Mouse (Mus musculus) C2C12 (cell line): ENCODE measurements around the gene Acot12. TPM values are rescaled to one million over a fixed set of nuclear protein-coding genes. Genes with fewer than 3 reads are reported as not detected.
"Not testable (repeated sequence)": the region's sequence is repeated elsewhere in the genome, so short reads cannot be mapped to it uniquely, and the experiment has no call there.

Experiments
- H3K27me3 ChIP-seq: one replicate; pipeline ENCODE4 v1.6.1; 2011; ENCODE audit not compliant: control insufficient read depth, insufficient read depth, insufficient read length
- H3K36me3 ChIP-seq: one replicate; pipeline ENCODE4 v1.6.1; 2011; ENCODE audit not compliant: control insufficient read depth, insufficient read depth
- H3K4me3 ChIP-seq: one replicate; pipeline ENCODE4 v1.5.1; 2011; ENCODE audit warnings: mild to moderate bottlenecking, control low read depth; ENCODE audit not compliant: poor library complexity, insufficient read depth, severe bottlenecking
- H3K79me2 ChIP-seq: one replicate; pipeline ENCODE4 v1.6.1; 2011; ENCODE audit not compliant: control insufficient read depth, insufficient read depth
- H3K79me3 ChIP-seq: one replicate; pipeline ENCODE4 v1.6.1; 2011; ENCODE audit warnings: low read depth, control low read depth
- H3ac ChIP-seq: one replicate; pipeline ENCODE3; 2011; ENCODE audit warnings: low read depth; ENCODE audit not compliant: control insufficient read depth, insufficient read length
- CEBPB ChIP-seq: IDR thresholded peaks from one replicate; pipeline ENCODE4 v1.6.1; 2011; ENCODE audit warnings: low read depth, mild to moderate bottlenecking, control low read depth, moderate library complexity
- CTCF ChIP-seq: IDR thresholded peaks from one replicate; pipeline ENCODE4 v1.5.1; 2011; ENCODE audit not compliant: control insufficient read depth, insufficient read depth, insufficient read length
- FOSL1 ChIP-seq: IDR thresholded peaks from one replicate; pipeline ENCODE4 v1.8.0; 2011; ENCODE audit warnings: mild to moderate bottlenecking, low read length; ENCODE audit not compliant: poor library complexity, insufficient read depth, severe bottlenecking
- MAX ChIP-seq: IDR thresholded peaks from one replicate; pipeline ENCODE4 v1.6.1; 2011; ENCODE audit warnings: mild to moderate bottlenecking, control low read depth
- MYOD1 ChIP-seq: IDR thresholded peaks from one replicate; pipeline ENCODE4 v1.6.1; 2011; ENCODE audit warnings: low read depth; ENCODE audit not compliant: control insufficient read depth, insufficient read length
- MYOG ChIP-seq: IDR thresholded peaks from one replicate; pipeline ENCODE4 v1.6.1; 2011; ENCODE audit not compliant: control insufficient read depth, insufficient read length; ENCODE audit errors: extremely low read depth
- USF1 ChIP-seq: IDR thresholded peaks from one replicate; pipeline ENCODE4 v1.6.1; 2011; ENCODE audit warnings: low read depth, mild to moderate bottlenecking, control low read depth, moderate library complexity
- polyA plus RNA-seq: library from polyadenylated mRNA; unstranded; fragments of >200 nt; fragmentation: generic; extraction: Trizol; gene quantifications from one replicate; pipeline ENCODE4 v1.2.1, GENCODE M21; 2012; ENCODE audit warnings: missing spikeins

Acot12 gene
- polyA plus RNA-seq, 1 experiment: 0.05 TPM

- H3K27me3 ChIP-seq: no peaks in the 10 kb centered on the region
- no peak overlapping the region for H3K4me3 ChIP-seq
- no peak for TF ChIP-seq MYOG
- H3K36me3 ChIP-seq: no peaks in the 10 kb centered on the region
- H3K79me2 ChIP-seq: no peaks in the 10 kb centered on the region
- H3K79me3 ChIP-seq: no peaks in the 10 kb centered on the region
- H3ac ChIP-seq: no peak overlapping the region
Observed at GRCm38 (mm10) chr13:91760302-91761050, 19.2 kb downstream of the Acot12 start.

GRCm38 (mm10) chr13:91761654-91762445 is 20.5 kb downstream of the Acot12 start:
- TF ChIP-seq MYOG (no peak), CEBPB (no peak), FOSL1 (no peak), USF1 (no peak), MYOD1 (no peak), MAX (no peak), CTCF (no peak)
- H3K79me2 ChIP-seq: no peaks in the 10 kb centered on the region
- H3ac ChIP-seq: no peak overlapping the region

GRCm38 (mm10) chr13:91763654-91764053 is 22.3 kb downstream of the Acot12 start:
- H3K27me3 ChIP-seq, H3K4me3 ChIP-seq, H3K79me2 ChIP-seq, H3K36me3 ChIP-seq, H3ac ChIP-seq, H3K79me3 ChIP-seq: not testable (repeated sequence)

More at GRCm38 (mm10) chr13:91761654-91762445, 20.5 kb downstream of the Acot12 start:
- H3K27me3 ChIP-seq: no peaks in the 10 kb centered on the region
- no peak overlapping the region for H3K4me3 ChIP-seq
- no peaks in the 10 kb centered on the region for H3K36me3 ChIP-seq
- no peaks in the 10 kb centered on the region for H3K79me3 ChIP-seq

- H3K79me2 ChIP-seq: no peaks in the 10 kb centered on the region
- no peak overlapping the region for H3K4me3 ChIP-seq
- H3K27me3 ChIP-seq: no peaks in the 10 kb centered on the region
- H3K79me3 ChIP-seq: no peaks in the 10 kb centered on the region
- H3ac ChIP-seq: no peak overlapping the region
- H3K36me3 ChIP-seq: no peaks in the 10 kb centered on the region
- TF ChIP-seq FOSL1 (no peak), MYOD1 (no peak), CTCF (no peak), MAX (no peak)
Observed at GRCm38 (mm10) chr13:91765627-91766026, 24.3 kb downstream of the Acot12 start.

GRCm38 (mm10) chr13:91768683-91769651 is 27.7 kb downstream of the Acot12 start:
- no peaks in the 10 kb centered on the region for H3K36me3 ChIP-seq
- no peak for TF ChIP-seq CTCF
- no peak for TF ChIP-seq MYOG
- no peak for TF ChIP-seq MYOD1
- no peak for TF ChIP-seq USF1
- H3K27me3 ChIP-seq: no peaks in the 10 kb centered on the region
- H3K79me3 ChIP-seq: no peaks in the 10 kb centered on the region
- H3ac ChIP-seq: no peak overlapping the region
- no peak overlapping the region for H3K4me3 ChIP-seq
- no peaks in the 10 kb centered on the region for H3K79me2 ChIP-seq

GRCm38 (mm10) chr13:91778092-91778491 is 36.8 kb downstream of the Acot12 start:
- Histone ChIP-seq H3ac (no peak overlapping the region), H3K79me3 (no peaks in the 10 kb centered on the region)
- TF ChIP-seq FOSL1 (no peak), MYOG (no peak), CTCF (no peak), USF1 (no peak), MAX (no peak), CEBPB (no peak)

More at GRCm38 (mm10) chr13:91778092-91778491, 36.8 kb downstream of the Acot12 start:
- Histone ChIP-seq H3K4me3 (no peak overlapping the region), H3K36me3 (no peaks in the 10 kb centered on the region), H3K79me2 (no peaks in the 10 kb centered on the region), H3K27me3 (no peaks in the 10 kb centered on the region)
